Mouse (Mus musculus) liver, embryonic 12.5 days (tissue): ENCODE data around the gene Mecom. TPM values are rescaled to one million over a fixed set of nuclear protein-coding genes. Genes with fewer than 3 reads are reported as not detected.

Source experiments
- ATAC-seq: fragments of 200-750 bp; cut with Nextera tagmentation; 2 replicates; pipeline ENCODE4 v1.8.0; 2017; ENCODE audit warnings: moderate number of reproducible peaks, mild to moderate bottlenecking, moderate library complexity
- H3K27ac ChIP-seq: fragments of 300-500 bp; sonication (generic); 2 replicates; pipeline ENCODE4 v1.5.1; 2016; ENCODE audit warnings: mild to moderate bottlenecking
- H3K27me3 ChIP-seq: fragments of 300-500 bp; sonication (generic); replicated peaks from 2 replicates; pipeline ENCODE4 v1.6.1; 2016; ENCODE audit warnings: mild to moderate bottlenecking, moderate library complexity
- H3K36me3 ChIP-seq: fragments of 300-500 bp; sonication (generic); 2 replicates; pipeline ENCODE4 v1.6.1; 2016; ENCODE audit warnings: mild to moderate bottlenecking, moderate library complexity
- H3K4me1 ChIP-seq: fragments of 300-500 bp; sonication (generic); 2 replicates; pipeline ENCODE4 v1.6.1; 2016
- H3K4me2 ChIP-seq: fragments of 300-500 bp; sonication (generic); 2 replicates; pipeline ENCODE4 v1.6.1; 2016; ENCODE audit warnings: mild to moderate bottlenecking, moderate library complexity
- H3K4me3 ChIP-seq: fragments of 300-500 bp; sonication (generic); 2 replicates; pipeline ENCODE4 v1.5.1; 2016; ENCODE audit warnings: mild to moderate bottlenecking, moderate library complexity
- H3K9ac ChIP-seq: fragments of 300-500 bp; sonication (generic); 2 replicates; pipeline ENCODE4 v1.6.1; 2016; ENCODE audit warnings: mild to moderate bottlenecking, moderate library complexity
- H3K9me3 ChIP-seq: fragments of 300-500 bp; sonication (generic); replicated peaks from 2 replicates; pipeline ENCODE4 v1.6.1; 2016; ENCODE audit warnings: mild to moderate bottlenecking, moderate library complexity
- WGBS: fragments of 180-500 bp; shearing (Covaris S2); methylation state at CpG from one replicate; pipeline ENCODE4 v1.1.7; 2016; ENCODE audit not compliant: insufficient replicate concordance; 5-methylcytosine and 5-hydroxymethylcytosine counted together
- polyA plus RNA-seq: library from polyadenylated mRNA; unstranded; fragments of >200 nt; fragmentation: Nextera tagmentation; extraction: Ambion mirVana; gene quantifications from 2 replicates; pipeline ENCODE4 v1.2.1, GENCODE M21; 2016

The Mecom gene
- polyA plus RNA-seq, 1 experiment from 2014 or later: 1.8 TPM

GRCm38 (mm10) chr3:30139678-30140077 is 408.1 kb downstream of the Mecom start:
- Histone ChIP-seq H3K9me3 (no peaks in the 10 kb centered on the region), H3K36me3 (no peaks in the 10 kb centered on the region), H3K27ac (no peak overlapping the region), H3K4me3 (no peak overlapping the region), H3K27me3 (no peaks in the 10 kb centered on the region), H3K4me1 (0 out of 2 replicates have a peak, but pooled peaks cover 3% of the 10 kb centered on the region), H3K4me2 (no peak overlapping the region), H3K9ac (no peak overlapping the region)
- 57% methylated on average over 4 of the region's 4 CpGs for WGBS
- no peak for ATAC-seq

- no peak overlapping the region for H3K9ac ChIP-seq
- H3K4me2 ChIP-seq: no peak overlapping the region
- 78% methylated on average over 6 of the region's 6 CpGs for WGBS
- H3K4me3 ChIP-seq: no peak overlapping the region
- ATAC-seq: no peak
- 0 out of 2 replicates have a peak, but pooled peaks cover 3% of the 10 kb centered on the region for H3K4me1 ChIP-seq
- H3K27me3 ChIP-seq: no peaks in the 10 kb centered on the region
- H3K9me3 ChIP-seq: no peaks in the 10 kb centered on the region
- no peaks in the 10 kb centered on the region for H3K36me3 ChIP-seq
- no peak overlapping the region for H3K27ac ChIP-seq
Observed at GRCm38 (mm10) chr3:30138588-30138987, 409.2 kb downstream of the Mecom start.

DNA sequence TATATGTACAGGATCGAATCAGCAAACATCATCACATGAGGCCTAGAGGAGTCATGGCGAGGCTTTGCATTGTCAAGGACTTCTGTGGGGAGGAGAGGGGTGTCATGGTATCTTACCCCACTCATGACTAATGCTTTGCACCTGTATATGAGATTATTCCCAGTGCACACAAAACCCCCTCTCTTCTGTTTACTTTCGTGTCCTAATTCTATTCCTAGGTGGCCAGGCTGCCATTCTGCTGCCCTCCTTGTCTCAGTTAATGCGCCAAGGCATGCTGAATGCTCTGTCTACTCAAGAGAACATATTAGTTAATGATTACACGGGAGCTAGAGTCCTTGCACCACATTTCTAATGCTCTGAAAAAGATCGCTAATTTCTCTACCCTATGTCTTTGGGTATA is 412.0 kb downstream of the Mecom start:
- no peaks in the 10 kb centered on the region for H3K36me3 ChIP-seq
- no peak for ATAC-seq
- H3K27ac ChIP-seq: no peak overlapping the region
- WGBS: 70% methylated on average over 6 of the region's 6 CpGs
- no peak overlapping the region for H3K4me3 ChIP-seq
- no peaks in the 10 kb centered on the region for H3K27me3 ChIP-seq
- no peak overlapping the region for H3K4me2 ChIP-seq
- 0 out of 2 replicates have a peak, but pooled peaks cover 3% of the 10 kb centered on the region for H3K4me1 ChIP-seq
- H3K9me3 ChIP-seq: no peaks in the 10 kb centered on the region
- no peak overlapping the region for H3K9ac ChIP-seq

DNA sequence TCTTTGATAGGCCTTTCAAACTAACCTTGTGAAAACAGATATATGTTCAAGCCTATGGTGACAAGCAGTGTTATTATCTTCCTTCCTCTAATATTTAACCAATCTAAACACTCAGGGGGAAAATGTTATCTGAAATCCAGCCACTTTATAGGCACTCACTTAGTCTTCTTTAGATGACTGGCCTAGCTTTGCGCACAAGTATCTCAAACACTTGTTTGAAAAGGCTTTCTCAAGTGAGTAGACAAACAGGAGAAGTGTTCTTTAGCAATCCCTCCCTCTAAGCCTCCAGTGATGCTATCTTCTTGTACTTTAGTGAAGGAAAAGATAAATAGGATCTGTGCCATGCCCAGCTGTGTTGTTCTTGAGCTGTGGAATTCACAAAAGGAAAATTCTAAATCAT is 412.7 kb downstream of the Mecom start:
- Histone ChIP-seq H3K27me3 (no peaks in the 10 kb centered on the region), H3K36me3 (no peaks in the 10 kb centered on the region), H3K9me3 (no peaks in the 10 kb centered on the region), H3K27ac (no peak overlapping the region), H3K9ac (no peak overlapping the region), H3K4me3 (no peak overlapping the region), H3K4me2 (no peak overlapping the region), H3K4me1 (no peaks in the 10 kb centered on the region)
- no peak for ATAC-seq
- 76% methylated on average over 1 of the region's 1 CpGs for WGBS

DNA sequence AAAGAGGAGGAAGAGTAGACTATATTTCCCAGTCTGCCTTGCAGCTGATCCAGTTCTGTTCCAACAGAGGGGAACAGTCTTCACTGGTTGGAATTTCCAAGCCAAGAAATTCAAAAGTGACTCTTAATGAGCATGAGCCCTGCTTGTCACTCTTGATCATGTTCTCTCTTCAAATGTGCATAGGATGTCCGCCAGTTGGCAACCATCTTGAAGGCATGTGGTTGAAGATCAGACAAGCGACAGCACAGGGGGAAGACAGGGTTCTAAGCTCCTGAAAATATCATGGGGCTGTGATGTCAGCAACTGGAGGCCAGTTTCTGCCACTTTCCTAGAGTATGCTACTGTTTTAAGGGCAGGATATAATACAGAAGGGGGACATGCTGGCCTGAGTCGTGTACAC is 414.8 kb downstream of the Mecom start:
- WGBS: 58% methylated on average over 3 of the region's 3 CpGs
- Histone ChIP-seq H3K27ac (no peak overlapping the region), H3K27me3 (no peaks in the 10 kb centered on the region), H3K4me2 (no peak overlapping the region), H3K4me1 (no peaks in the 10 kb centered on the region), H3K9ac (no peak overlapping the region), H3K4me3 (no peak overlapping the region), H3K36me3 (no peaks in the 10 kb centered on the region), H3K9me3 (no peaks in the 10 kb centered on the region)
- no peak for ATAC-seq

DNA sequence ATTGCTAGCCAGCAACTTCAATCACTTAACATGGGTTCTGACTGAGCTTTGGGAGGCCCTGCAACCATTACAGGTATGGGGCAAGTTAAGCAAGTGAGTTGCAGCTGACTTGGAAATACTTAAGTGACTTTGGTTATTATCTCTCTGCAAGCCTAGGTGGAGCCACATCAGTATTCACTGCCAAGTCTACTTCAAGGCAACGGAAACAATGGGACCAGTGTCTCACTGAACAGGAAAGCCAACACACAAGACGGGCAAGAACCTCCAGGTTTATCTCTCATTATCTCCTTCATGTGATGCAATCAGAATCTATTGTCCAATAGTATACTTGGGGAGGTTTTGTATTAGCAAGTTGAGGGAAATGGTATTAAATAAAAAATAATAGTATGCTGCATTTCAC is 415.4 kb downstream of the Mecom start:
- H3K27ac ChIP-seq: no peak overlapping the region
- no peaks in the 10 kb centered on the region for H3K4me1 ChIP-seq
- H3K4me2 ChIP-seq: no peak overlapping the region
- H3K27me3 ChIP-seq: no peaks in the 10 kb centered on the region
- no peaks in the 10 kb centered on the region for H3K9me3 ChIP-seq
- no peaks in the 10 kb centered on the region for H3K36me3 ChIP-seq
- H3K4me3 ChIP-seq: no peak overlapping the region
- 58% methylated on average over 2 of the region's 2 CpGs for WGBS
- ATAC-seq: no peak
- no peak overlapping the region for H3K9ac ChIP-seq

- no peak for ATAC-seq
- H3K9me3 ChIP-seq: no peaks in the 10 kb centered on the region
- 67% methylated on average over 4 of the region's 4 CpGs for WGBS
Observed at GRCm38 (mm10) chr3:30130495-30130894, 417.3 kb downstream of the Mecom start.

DNA sequence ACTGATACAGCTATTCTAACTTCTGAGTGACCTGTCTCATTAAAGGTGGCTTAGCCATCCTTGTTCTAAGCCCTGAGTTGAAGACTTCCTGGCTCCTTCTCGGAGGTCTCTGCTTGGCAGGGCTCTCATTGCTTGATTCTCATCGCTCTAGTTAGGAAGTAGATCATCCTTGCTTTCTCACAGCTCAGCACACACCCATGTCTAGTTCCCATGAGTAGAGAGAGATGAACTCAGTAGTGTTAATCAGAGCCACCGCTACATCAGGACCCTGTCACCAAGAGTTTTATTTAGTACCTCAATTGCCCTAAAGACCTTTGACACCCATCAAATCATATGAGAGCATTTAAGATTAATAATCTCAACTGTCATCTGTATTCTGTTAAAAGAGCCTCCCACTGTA is 425.2 kb downstream of the Mecom start:
- H3K9me3 ChIP-seq: no peaks in the 10 kb centered on the region
- no peaks in the 10 kb centered on the region for H3K36me3 ChIP-seq
- H3K4me2 ChIP-seq: no peak overlapping the region
- H3K4me1 ChIP-seq: no peaks in the 10 kb centered on the region
- H3K9ac ChIP-seq: no peak overlapping the region
- no peak overlapping the region for H3K27ac ChIP-seq
- WGBS: 61% methylated on average over 3 of the region's 3 CpGs
- H3K4me3 ChIP-seq: no peak overlapping the region
- H3K27me3 ChIP-seq: no peaks in the 10 kb centered on the region
- ATAC-seq: no peak

More at GRCm38 (mm10) chr3:30130495-30130894, 417.3 kb downstream of the Mecom start:
- Histone ChIP-seq H3K27me3 (no peaks in the 10 kb centered on the region), H3K4me2 (no peak overlapping the region), H3K27ac (no peak overlapping the region), H3K36me3 (no peaks in the 10 kb centered on the region), H3K9ac (no peak overlapping the region), H3K4me1 (no peaks in the 10 kb centered on the region), H3K4me3 (no peak overlapping the region)

- no peak overlapping the region for H3K27ac ChIP-seq
- H3K36me3 ChIP-seq: no peaks in the 10 kb centered on the region
- no peaks in the 10 kb centered on the region for H3K4me1 ChIP-seq
- no peaks in the 10 kb centered on the region for H3K9me3 ChIP-seq
- no peak overlapping the region for H3K9ac ChIP-seq
- 64% methylated on average over 8 of the region's 8 CpGs for WGBS
- H3K4me3 ChIP-seq: no peak overlapping the region
- no peak overlapping the region for H3K4me2 ChIP-seq
- H3K27me3 ChIP-seq: no peaks in the 10 kb centered on the region
- no peak for ATAC-seq
Observed at GRCm38 (mm10) chr3:30120790-30121512, 426.9 kb downstream of the Mecom start.

- Histone ChIP-seq H3K9me3 (no peaks in the 10 kb centered on the region), H3K9ac (no peak overlapping the region), H3K4me1 (no peaks in the 10 kb centered on the region), H3K27me3 (no peaks in the 10 kb centered on the region), H3K4me3 (no peak overlapping the region), H3K4me2 (no peak overlapping the region), H3K27ac (no peak overlapping the region), H3K36me3 (no peaks in the 10 kb centered on the region)
- 63% methylated on average over 7 of the region's 7 CpGs for WGBS
- no peak for ATAC-seq
Observed at GRCm38 (mm10) chr3:30118594-30119297, 429.1 kb downstream of the Mecom start.

DNA sequence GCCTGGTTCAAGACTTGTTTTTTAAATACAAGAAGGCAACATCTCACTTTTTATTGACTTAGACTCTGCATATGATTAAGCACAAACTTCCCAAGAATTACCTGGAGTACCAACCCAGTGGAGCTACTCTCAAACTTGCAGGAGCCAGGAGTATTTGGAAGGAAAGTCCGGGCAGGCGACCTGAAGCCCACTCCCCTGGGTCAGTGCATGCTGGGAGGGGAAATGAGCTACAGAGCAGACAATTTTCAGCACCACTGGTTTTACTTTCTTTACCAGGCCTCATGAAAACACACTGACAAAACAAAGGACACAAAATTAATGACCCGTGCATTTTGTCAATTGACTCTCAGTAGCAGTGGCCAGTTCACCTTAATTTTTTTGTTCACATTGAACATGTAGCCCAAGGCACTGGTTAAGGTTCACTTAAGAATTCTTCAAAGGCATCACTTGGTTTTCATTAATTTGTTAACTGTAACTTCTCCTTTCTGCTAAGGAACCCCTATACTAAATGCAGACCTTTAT is 434.5 kb downstream of the Mecom start:
- no peak for ATAC-seq

DNA sequence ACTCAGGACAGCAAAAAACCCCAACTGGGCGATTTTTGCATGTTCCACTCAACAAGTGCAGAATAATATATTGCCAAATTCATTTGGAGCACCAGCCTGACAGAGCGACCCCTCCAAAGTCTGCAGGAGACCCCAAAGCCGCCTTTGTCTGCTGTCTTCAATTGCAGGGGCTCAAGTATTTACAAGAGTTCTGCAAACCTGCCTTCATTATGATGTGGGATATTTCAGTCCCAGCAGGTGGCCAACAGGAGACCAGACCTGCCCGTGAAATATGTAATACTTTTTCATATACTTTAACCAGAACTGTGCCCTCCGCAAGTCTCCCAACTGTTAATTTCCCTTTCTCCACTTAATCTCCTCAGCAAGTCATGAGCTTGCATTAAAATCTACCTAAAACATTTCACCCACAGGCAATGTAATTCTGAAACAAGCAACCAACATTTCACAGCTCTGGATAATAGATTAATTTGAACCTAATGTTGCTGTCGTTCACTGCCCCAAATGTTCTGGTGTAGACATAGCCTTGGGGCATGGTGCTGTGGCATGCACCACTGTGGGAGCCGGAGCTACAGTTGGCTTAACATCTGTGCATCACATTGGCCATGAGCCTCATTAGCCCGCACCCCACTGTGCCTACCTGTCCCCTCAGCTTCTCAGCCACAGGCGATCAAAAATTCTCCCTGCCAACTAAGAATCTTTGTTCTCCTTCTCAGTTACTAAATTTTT is 439.7 kb downstream of the Mecom start:
- Histone ChIP-seq H3K9me3 (no peaks in the 10 kb centered on the region), H3K36me3 (no peaks in the 10 kb centered on the region), H3K4me2 (no peak overlapping the region), H3K9ac (no peak overlapping the region), H3K27me3 (no peaks in the 10 kb centered on the region), H3K4me3 (no peak overlapping the region), H3K27ac (no peak overlapping the region), H3K4me1 (no peaks in the 10 kb centered on the region)
- ATAC-seq: no peak
- WGBS: 70% methylated on average over 9 of the region's 9 CpGs

More for the DNA sequence above, 434.5 kb downstream of the Mecom start:
- 52% methylated on average over 3 of the region's 3 CpGs for WGBS
- Histone ChIP-seq H3K4me3 (no peak overlapping the region), H3K36me3 (no peaks in the 10 kb centered on the region), H3K9ac (no peak overlapping the region), H3K27me3 (no peaks in the 10 kb centered on the region), H3K9me3 (no peaks in the 10 kb centered on the region), H3K27ac (no peak overlapping the region), H3K4me2 (no peak overlapping the region), H3K4me1 (no peaks in the 10 kb centered on the region)
